Mouse (Mus musculus): ENCODE measurements around the gene Ssh3.

- TF ChIP-seq EP300 (IDR thresholded peaks at IDR 0.05; ENCODE audit: low read depth) = no peak
- TF ChIP-seq CTCF (IDR thresholded peaks at IDR 0.05; ENCODE audit: low read depth) = peak; percentile 96
These were observed 11.6 kb downstream of the Ssh3 start for GRCm38 (mm10) chr19:4257216-4257896.

Data from heart, postnatal 0 days (tissue).